Mouse (Mus musculus): ENCODE results near the gene Socs2. TPM values are rescaled to one million over a fixed set of nuclear protein-coding genes. Genes with fewer than 3 reads are reported as not detected.

Gene Socs2
- polyA plus RNA-seq, 1 experiment: 67.4 TPM

DNA sequence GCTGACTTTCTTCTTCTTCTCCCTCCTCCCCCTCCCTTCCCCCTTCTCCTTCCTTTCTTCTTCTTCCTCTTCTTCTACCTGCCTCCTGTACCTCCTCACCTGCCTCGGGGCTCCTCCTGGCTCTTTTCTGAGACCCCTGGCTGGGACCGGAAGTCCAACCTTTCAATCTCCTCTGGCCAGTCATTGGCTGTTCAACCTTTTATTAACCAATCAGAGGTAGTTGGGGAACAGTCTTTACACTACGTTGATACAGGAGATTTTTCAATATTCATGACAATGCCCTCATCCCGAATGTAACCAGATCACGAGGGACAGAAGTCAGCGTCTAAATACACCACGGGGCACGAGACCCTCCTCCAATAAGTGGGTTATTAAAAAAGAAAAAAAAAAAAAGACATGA is 32.5 kb downstream of the Socs2 start:
- no peak overlapping the region for H3K27ac ChIP-seq (ENCODE audit: insufficient read depth, low read depth, low read length)
- no peaks in the 10 kb centered on the region for H3K27me3 ChIP-seq (ENCODE audit: control insufficient read depth, insufficient read depth, low read length)
- no peaks in the 10 kb centered on the region for H3K36me3 ChIP-seq (ENCODE audit: control insufficient read depth, insufficient read depth, low read length)
- H3K4me1 ChIP-seq (ENCODE audit: control insufficient read depth, insufficient read depth, insufficient read length, low read length): no peaks in the 10 kb centered on the region; the same call in 1 of the 2 replicates
- WGBS: 92% methylated on average over 8 of the region's 8 CpGs
- H3K4me3 ChIP-seq (ENCODE audit: low read depth, low read length): no peak overlapping the region
- no peak for TF ChIP-seq CTCF (IDR thresholded peaks at IDR 0.05; ENCODE audit: extremely low read depth, insufficient read length, insufficient replicate concordance, low read depth, low read length)

DNA sequence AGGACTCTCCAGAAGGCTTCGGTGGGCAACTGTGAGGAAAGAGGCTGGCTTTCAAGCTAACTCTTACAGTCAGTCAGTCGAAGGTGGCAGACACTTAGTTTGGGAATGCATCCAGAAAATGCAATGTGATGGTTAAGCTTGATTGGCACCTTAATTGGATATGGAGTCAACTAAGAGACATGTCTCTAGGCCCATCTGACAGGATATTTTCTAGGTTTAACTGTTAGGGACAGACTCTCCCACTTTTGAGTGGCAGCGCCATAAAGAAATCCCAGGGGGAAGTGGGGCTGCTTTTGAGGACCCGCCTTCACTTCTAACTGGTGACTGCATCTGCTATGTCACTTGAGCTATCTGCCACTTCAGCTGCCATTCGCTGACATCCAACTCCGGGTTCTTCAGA is 43.6 kb downstream of the Socs2 start:
- TF ChIP-seq CTCF (IDR thresholded peaks at IDR 0.05; ENCODE audit: extremely low read depth, insufficient read length, insufficient replicate concordance, low read depth, low read length) (no peak), POLR2A (IDR thresholded peaks at IDR 0.05; ENCODE audit: low read depth, low read length) (no peak)
- H3K36me3 ChIP-seq (ENCODE audit: control insufficient read depth, insufficient read depth, low read length): no peaks in the 10 kb centered on the region
- H3K27me3 ChIP-seq (ENCODE audit: control insufficient read depth, insufficient read depth, low read length): no peaks in the 10 kb centered on the region
- no peak overlapping the region for H3K4me3 ChIP-seq (ENCODE audit: low read depth, low read length)
- H3K27ac ChIP-seq (ENCODE audit: insufficient read depth, low read depth, low read length): no peak overlapping the region
- 95% methylated on average over 6 of the region's 6 CpGs for WGBS
- H3K4me1 ChIP-seq (ENCODE audit: control insufficient read depth, insufficient read depth, insufficient read length, low read length): no peaks in the 10 kb centered on the region

DNA sequence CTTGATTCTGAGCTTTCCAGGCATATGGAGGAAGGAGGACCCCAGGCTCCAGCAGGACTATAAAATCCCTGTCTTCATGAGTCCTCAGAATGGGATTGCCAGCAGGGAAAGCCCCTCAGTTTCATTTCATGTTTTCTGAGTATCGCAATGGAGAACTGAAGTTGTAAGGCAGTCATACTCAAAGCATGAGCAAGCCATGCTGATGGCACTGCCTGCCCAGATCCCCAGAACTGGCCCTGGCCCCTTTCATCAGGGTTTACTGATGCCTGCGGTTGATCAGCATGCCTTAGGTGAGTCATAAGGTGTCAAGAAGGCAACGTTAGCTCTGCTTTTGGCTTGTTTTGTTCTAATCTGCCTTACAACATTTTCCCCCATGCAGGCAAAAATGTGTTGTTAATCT is 45.0 kb downstream of the Socs2 start:
- Histone ChIP-seq H3K27ac (ENCODE audit: insufficient read depth, low read depth, low read length) (no peak overlapping the region), H3K27me3 (ENCODE audit: control insufficient read depth, insufficient read depth, low read length) (no peaks in the 10 kb centered on the region), H3K36me3 (ENCODE audit: control insufficient read depth, insufficient read depth, low read length) (no peaks in the 10 kb centered on the region), H3K4me3 (ENCODE audit: low read depth, low read length) (no peak overlapping the region), H3K4me1 (ENCODE audit: control insufficient read depth, insufficient read depth, insufficient read length, low read length) (no peaks in the 10 kb centered on the region)
- TF ChIP-seq CTCF (IDR thresholded peaks at IDR 0.05; ENCODE audit: extremely low read depth, insufficient read length, insufficient replicate concordance, low read depth, low read length) (no peak), POLR2A (IDR thresholded peaks at IDR 0.05; ENCODE audit: low read depth, low read length) (no peak)
- WGBS: 86% methylated on average over 3 of the region's 3 CpGs

DNA sequence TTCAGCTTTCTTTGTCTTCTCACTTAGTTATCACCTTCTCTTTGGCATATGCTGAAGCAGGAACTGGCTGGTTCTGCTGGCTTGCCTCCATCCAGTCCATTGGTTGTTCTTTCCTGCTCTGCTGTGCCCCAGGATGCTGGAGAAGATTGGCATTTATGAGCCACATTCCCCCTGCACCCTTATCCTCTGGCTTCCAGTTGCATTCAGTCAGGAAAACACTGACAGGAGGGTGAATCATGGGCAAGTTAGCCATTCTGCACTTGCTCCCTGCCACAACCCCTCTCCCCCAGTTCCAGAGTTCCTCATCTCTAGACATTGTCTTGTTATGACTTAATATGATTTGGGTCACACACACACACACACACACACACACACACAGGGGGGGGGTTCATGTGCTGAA is 47.8 kb downstream of the Socs2 start:
- TF ChIP-seq POLR2A (IDR thresholded peaks at IDR 0.05; ENCODE audit: low read depth, low read length) (no peak), CTCF (IDR thresholded peaks at IDR 0.05; ENCODE audit: extremely low read depth, insufficient read length, insufficient replicate concordance, low read depth, low read length) (no peak)
- no peaks in the 10 kb centered on the region for H3K4me1 ChIP-seq (ENCODE audit: control insufficient read depth, insufficient read depth, insufficient read length, low read length)
- no peaks in the 10 kb centered on the region for H3K27me3 ChIP-seq (ENCODE audit: control insufficient read depth, insufficient read depth, low read length)
- no peak overlapping the region for H3K4me3 ChIP-seq (ENCODE audit: low read depth, low read length)
- no peaks in the 10 kb centered on the region for H3K36me3 ChIP-seq (ENCODE audit: control insufficient read depth, insufficient read depth, low read length)
- no peak overlapping the region for H3K27ac ChIP-seq (ENCODE audit: insufficient read depth, low read depth, low read length)

DNA sequence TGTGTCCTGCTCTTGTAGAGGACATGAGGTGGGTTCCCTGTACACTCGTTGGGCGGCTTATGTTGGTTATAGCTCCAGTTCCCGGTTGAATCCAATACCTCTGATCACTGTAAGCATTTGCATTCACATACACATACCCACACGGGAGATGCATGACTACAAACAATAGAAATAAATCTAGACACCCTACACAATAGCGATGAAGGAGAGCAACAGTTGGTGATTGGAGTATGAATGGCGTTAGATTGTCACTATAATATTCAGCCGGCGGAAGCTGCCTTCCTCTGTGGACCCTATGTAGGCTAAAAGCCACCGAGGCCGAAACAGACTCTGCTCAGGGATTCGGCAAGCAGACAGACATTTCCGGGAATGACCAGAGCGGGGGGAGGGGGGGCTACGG is 48.8 kb downstream of the Socs2 start:
- Histone ChIP-seq H3K27ac (ENCODE audit: insufficient read depth, low read depth, low read length) (no peak overlapping the region), H3K4me1 (ENCODE audit: control insufficient read depth, insufficient read depth, insufficient read length, low read length) (no peaks in the 10 kb centered on the region), H3K27me3 (ENCODE audit: control insufficient read depth, insufficient read depth, low read length) (no peaks in the 10 kb centered on the region), H3K4me3 (ENCODE audit: low read depth, low read length) (no peak overlapping the region), H3K36me3 (ENCODE audit: control insufficient read depth, insufficient read depth, low read length) (no peaks in the 10 kb centered on the region)
- 84% methylated on average over 14 of the region's 14 CpGs for WGBS
- no peak for TF ChIP-seq POLR2A (IDR thresholded peaks at IDR 0.05; ENCODE audit: low read depth, low read length)
- no peak for TF ChIP-seq CTCF (IDR thresholded peaks at IDR 0.05; ENCODE audit: extremely low read depth, insufficient read length, insufficient replicate concordance, low read depth, low read length)

DNA sequence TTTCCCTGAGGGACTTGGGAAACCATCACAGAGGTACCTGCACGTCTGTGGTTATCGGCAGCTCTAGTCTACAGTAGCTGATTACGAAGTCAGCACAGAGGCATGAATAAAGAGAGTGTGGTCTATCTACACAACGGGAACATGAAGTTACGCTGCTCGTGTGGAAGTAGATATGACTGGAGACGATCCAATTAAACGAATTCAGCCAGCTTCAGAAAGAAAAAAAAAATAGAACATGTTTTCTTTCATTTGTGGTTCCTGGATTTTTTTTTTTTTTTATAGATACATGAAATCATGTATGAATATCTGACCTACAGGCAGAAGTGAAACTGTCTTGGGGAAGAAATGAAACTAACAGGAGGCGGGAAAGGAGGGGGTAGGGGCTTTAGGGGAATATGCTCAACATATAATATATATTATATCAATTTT is 49.3 kb downstream of the Socs2 start:
- 76% methylated on average over 9 of the region's 9 CpGs for WGBS
- no peak overlapping the region for H3K27ac ChIP-seq (ENCODE audit: insufficient read depth, low read depth, low read length)
- no peaks in the 10 kb centered on the region for H3K4me1 ChIP-seq (ENCODE audit: control insufficient read depth, insufficient read depth, insufficient read length, low read length)
- no peaks in the 10 kb centered on the region for H3K36me3 ChIP-seq (ENCODE audit: control insufficient read depth, insufficient read depth, low read length)
- TF ChIP-seq POLR2A (IDR thresholded peaks at IDR 0.05; ENCODE audit: low read depth, low read length): no peak
- no peak for TF ChIP-seq CTCF (IDR thresholded peaks at IDR 0.05; ENCODE audit: extremely low read depth, insufficient read length, insufficient replicate concordance, low read depth, low read length)
- no peaks in the 10 kb centered on the region for H3K27me3 ChIP-seq (ENCODE audit: control insufficient read depth, insufficient read depth, low read length)
- no peak overlapping the region for H3K4me3 ChIP-seq (ENCODE audit: low read depth, low read length)

DNA sequence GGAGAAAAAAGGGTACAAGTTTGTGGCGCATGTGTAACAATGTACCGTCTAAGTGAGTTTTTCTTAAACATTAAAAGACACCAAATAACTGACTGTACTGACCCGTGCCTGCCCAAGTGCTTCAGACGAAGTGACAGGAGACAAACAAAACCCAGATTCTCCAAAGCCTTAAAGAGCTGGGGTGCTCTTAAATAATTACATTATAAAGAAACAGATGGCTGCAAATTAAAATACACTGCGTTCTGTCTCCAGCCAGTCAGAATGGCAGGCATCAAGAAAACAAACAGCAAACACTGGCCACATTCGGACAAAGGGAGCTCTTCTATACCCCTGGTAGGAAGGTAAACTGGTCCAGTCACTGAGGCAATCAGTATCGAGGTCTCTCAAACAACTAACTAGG is 49.7 kb downstream of the Socs2 start:
- no peak overlapping the region for H3K27ac ChIP-seq (ENCODE audit: insufficient read depth, low read depth, low read length)
- no peak overlapping the region for H3K4me3 ChIP-seq (ENCODE audit: low read depth, low read length)
- no peaks in the 10 kb centered on the region for H3K4me1 ChIP-seq (ENCODE audit: control insufficient read depth, insufficient read depth, insufficient read length, low read length)
- 83% methylated on average over 7 of the region's 7 CpGs for WGBS
- H3K27me3 ChIP-seq (ENCODE audit: control insufficient read depth, insufficient read depth, low read length): no peaks in the 10 kb centered on the region
- no peak for TF ChIP-seq POLR2A (IDR thresholded peaks at IDR 0.05; ENCODE audit: low read depth, low read length)
- TF ChIP-seq CTCF (IDR thresholded peaks at IDR 0.05; ENCODE audit: extremely low read depth, insufficient read length, insufficient replicate concordance, low read depth, low read length): no peak
- H3K36me3 ChIP-seq (ENCODE audit: control insufficient read depth, insufficient read depth, low read length): no peaks in the 10 kb centered on the region

DNA sequence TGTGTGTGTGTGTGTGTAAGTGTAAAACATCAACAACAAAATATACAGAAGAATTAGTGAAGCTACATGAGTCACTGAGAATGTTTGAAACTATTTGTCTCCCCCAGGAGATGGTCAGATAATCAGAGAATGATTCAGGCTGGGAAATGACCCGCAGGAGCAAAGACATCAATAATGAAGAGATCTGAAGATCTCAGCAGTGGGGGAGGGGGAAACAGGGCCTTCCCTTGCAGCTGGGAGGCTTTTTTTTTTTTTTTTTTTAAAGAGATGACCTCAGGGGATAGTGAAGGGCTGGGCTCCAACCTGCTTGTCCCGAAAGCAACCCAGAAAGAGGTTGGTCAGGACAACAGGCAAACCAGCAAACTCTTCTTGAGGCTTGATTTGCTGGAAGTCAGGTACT is 54.7 kb downstream of the Socs2 start:
- 63% methylated on average over 2 of the region's 2 CpGs for WGBS
- Histone ChIP-seq H3K27me3 (ENCODE audit: control insufficient read depth, insufficient read depth, low read length) (no peaks in the 10 kb centered on the region), H3K36me3 (ENCODE audit: control insufficient read depth, insufficient read depth, low read length) (no peaks in the 10 kb centered on the region), H3K4me1 (ENCODE audit: control insufficient read depth, insufficient read depth, insufficient read length, low read length) (no peaks in the 10 kb centered on the region), H3K4me3 (ENCODE audit: low read depth, low read length) (no peak overlapping the region), H3K27ac (ENCODE audit: insufficient read depth, low read depth, low read length) (no peak overlapping the region)
- no peak for TF ChIP-seq CTCF (IDR thresholded peaks at IDR 0.05; ENCODE audit: extremely low read depth, insufficient read length, insufficient replicate concordance, low read depth, low read length)
- TF ChIP-seq POLR2A (IDR thresholded peaks at IDR 0.05; ENCODE audit: low read depth, low read length): no peak

All from small intestine, adult 2 months (tissue).